Mouse (Mus musculus) layer of hippocampus, postnatal 25 days (tissue): ENCODE results near the gene Mob1a. TPM values are rescaled to one million over a fixed set of nuclear protein-coding genes. Genes with fewer than 3 reads are reported as not detected.
"Not testable (repeated sequence)": the region's sequence is repeated elsewhere in the genome, so short reads cannot be mapped to it uniquely, and the experiment has no call there.

Source experiments
- DNase-seq, 2 experiments: peaks; one replicate each; pipeline ENCODE4 v3.0.0; 2022; ENCODE audit warnings: mixed read lengths in 2 of 2, low spot score in 1 of 2; ENCODE audit errors: extremely low spot score in 1 of 2
- total RNA-seq, 2 experiments: library from RNA; stranded (reverse); gene quantifications; 2 replicates each; pipeline ENCODE4 v1.2.3; 2021

Mob1a gene
- total RNA-seq, 2 experiments from 2014 or later, result 19.3 to 19.5 TPM

DNA sequence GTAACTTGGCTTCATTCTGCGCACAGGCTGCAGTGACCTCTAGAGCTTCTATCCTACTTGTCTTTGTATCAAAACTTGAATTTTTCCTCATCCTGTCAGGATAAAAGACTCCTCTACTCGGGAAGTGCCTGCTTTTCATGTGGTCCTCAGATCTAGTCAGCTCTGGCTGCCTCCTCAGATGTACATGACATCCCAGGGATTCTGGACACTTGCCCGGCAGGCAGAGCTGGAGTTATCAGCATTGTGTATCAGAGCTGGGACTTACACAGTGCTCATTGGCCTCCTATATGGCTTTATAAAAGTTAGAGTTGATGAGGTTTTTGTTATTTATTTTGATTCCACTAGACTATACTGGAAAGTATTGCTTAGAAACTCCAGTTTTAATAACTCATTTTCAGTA is 15.6 kb downstream of the Mob1a start:
- no peak for DNase-seq

DNA sequence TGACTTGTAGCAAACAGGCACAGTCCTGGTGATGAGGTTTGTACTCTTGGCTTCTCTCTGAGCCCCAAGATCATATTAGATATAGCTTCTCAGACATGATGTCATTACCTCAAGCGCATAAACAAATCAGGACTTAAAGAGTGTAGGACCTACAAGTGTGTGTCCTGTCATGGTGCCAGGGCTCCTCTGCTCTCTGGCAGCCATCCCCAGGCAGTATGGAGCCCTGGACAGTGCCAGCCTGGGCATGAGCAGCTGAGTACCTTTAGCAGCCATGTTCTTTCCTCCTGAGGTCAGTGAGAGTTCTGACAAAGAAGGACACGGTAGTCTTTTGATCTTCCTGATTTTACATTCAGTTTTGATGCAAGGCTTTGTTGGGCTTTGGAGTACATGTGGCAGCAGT is 17.1 kb downstream of the Mob1a start:
- no peak for DNase-seq

DNA sequence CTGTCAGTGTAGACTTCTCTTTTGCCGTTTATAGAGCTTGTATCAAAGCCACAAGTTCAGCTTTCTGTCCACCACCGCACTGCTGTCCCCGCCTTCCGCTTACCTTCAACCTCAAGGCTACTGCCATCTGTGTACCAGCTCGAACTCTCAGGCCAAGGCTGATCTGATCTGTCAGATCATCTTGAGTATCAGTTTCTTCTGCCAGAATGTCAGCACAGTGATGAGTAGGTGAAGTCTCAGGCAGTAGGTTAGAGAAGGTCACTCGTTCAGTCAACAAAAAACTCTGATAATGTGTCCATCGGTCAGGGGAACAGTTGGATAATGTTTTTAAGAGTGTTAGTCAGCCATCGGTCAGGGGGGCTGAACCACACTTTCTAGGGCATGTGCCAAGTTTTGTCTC is 19.5 kb downstream of the Mob1a start:
- not testable (repeated sequence) for DNase-seq

- DNase-seq, result no peak
These were observed 22.1 kb downstream of the Mob1a start for GRCm38 (mm10) chr6:83347916-83348315.

DNA sequence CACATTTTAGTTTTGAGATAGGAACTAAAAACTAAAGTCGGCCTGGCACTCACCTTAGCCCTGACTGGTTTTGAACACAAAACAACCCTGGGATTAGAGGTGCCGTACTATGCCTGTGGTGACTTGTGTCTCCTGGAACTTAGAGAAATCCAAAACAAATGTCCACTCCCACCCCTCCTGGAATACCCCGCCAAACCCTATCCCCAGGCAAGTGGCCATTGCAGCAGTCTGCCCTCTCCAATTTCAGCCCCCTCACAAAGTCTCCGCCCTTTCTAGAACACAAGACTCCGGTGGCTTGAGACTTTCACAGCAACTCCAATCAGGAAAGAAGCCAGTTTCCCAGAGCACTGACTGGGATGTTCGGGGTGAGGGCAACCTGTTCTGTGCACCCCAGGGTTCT is 23.1 kb downstream of the Mob1a start, which contains the start of gene Bola3:
Bola3 (plus strand) TSS at position 275 of the 400 bp plus-strand sequence.
- no peak for DNase-seq

GRCm38 (mm10) chr6:83349274-83349958 is 23.6 kb downstream of the Mob1a start:
- DNase-seq, result peak; percentile 89 to 95

DNA sequence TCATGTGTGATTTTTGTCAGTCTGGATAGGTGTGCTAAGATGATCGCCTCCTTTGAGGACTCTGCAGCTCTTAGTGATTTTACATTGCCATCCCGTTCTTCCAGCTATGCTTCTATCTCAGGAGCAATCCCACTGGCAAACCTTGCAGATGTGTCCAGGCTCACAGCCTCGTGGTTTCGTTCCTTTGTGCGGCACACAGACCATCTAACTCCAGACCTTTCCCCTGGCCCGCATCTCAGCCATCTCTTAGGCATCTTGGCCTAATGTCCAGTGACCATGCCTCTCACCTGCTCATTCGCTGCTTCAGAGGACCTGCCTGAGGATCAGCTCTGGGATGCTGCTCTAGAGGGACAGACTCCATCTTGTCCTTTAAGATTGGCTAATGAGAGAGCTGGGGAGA is 24.4 kb downstream of the Mob1a start:
- no peak for DNase-seq

DNA sequence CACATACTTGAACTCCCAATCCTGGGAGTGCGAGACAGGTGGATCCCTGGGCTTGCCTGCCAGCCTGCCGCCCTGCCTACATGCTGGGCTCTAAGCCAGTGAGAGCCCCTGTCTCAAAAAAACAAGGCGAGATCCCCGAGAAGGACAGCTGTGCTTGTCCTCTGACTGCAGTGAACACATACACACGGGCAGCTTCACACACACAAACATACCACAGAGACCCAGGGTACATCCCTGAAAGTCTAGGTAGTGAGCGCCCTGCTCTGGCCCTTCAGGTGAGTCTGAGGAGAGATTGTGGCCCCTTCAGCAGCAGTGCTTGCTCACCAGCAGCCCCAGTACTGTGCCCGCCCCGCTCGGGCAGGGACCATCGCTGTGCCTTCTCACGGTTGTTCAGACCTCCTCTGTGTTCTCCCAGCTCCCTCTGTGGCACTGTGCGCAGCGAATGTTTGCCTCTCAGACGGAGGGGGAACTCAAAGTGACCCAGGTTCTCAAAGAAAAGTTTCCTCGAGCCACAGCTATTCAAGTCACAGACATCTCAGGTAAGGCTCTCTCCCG is 25.1 kb downstream of the Mob1a start:
- DNase-seq, result no peak

DNA sequence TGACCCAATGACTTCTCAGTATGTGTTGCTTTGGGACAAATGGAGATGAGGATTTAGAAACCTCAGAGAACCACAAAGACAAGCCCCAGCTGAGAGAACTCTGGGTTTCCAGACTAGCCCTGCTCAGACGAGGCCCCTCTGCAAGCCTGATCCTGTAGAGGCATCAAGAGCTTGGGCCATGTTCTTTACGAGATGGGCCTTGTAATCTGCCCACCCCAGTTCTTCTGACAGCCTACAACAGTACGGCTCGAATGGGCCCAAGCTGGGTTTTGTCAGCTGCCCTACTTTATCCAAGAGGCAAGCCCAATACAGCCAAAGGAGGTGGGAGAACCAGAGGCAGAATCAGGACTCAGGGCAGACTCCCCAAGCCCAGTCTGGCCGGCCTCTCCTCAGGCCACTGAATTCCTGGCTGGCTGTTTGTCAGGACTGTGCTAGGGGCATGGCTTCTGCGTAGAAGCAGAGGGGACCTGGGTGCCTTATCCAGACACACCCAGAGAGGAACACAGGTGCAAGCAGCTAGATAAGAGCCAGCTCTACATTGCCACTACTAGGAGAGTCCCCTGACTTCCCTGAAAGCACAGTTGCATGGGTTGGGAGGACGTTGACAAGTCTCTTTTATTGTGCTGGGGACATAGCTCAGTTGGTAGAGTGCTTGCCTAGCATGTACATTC is 25.8 kb downstream of the Mob1a start:
- no peak for DNase-seq

- DNase-seq, result no peak
These were observed 27.0 kb downstream of the Mob1a start for GRCm38 (mm10) chr6:83352666-83353410.

- DNase-seq, result no peak
These were observed 29.3 kb downstream of the Mob1a start for GRCm38 (mm10) chr6:83354856-83355781.

DNA sequence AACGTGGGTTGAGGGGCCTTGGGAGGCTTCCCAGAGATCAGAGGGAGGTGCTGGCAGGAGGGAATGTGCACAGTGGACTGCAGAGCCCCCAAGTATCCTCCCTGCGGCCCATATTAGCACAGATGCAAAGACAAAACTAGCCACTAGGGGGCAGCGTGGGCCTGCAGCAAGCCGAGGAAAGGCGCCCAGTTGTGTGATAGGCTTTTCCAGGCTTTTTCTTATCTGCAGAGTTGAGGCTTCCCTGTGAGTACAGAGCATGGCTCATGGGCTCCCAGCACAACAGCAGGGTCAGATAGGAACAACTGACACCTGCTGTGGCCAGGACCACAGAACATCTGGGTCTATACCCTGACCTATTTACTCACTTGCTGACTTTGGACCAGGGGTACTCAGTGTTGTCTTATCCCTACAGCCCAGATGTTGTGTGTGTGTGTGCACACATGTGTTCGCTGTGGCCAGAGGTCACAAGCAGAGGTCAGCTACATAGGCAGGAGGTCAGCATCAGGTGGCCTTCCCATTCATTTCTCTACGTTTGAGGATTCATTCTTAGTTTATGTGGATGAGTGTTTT is 30.8 kb downstream of the Mob1a start:
- DNase-seq, result peak; percentile 86 to 97

DNA sequence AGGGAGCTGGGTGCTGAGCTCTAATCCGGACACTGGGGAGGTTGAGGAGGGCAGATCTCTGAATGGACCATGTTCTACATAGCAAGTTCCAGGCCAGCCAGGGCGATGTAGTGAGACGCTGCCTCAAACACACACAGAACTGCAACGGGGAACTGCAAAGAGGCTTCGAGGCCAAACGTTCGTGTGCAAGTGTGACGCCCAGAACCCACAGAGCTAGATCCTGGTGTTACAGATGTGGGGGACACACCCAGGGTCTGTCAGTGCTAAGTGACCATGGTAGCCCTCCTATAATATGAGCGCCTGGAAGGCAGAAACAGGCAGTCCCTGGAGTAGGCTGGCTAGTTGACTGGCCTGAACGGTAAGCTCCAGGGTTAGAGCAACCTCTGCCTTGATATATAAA is 31.6 kb downstream of the Mob1a start:
- DNase-seq, result no peak

DNA sequence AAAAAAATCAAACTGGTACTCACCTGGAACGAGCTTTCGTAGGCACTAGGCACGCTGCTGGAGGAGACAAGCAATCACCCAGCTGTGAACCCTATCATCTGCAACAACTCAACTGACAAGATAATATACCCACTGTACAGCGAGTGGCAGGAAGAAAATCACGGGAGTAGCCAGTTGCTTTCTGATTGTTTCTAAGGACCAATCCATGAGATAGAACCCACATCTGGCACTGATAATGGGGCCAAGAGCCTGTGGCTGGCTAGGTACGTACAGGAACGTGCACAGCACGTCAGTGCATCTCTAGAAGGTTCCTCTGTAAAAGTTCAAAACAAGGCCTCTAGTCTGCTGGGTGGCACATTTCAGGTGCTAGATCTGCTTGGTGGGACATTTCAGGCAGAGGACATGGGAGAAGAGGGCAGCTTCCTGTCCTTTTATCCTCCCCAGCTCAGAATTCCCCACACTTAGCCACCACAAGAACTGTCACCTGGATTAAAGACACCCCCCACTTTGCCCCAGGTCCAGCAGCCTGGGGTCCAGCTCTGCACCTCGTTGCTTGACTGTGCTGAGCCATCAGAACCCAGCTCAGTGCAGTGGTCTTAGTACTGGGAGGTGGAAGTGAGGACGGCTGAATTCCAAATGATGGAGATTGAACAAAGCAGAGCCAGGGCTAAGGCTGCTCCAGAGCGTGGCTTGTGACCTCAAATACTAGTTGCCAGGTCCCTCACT is 35.9 kb downstream of the Mob1a start:
- no peak for DNase-seq

DNA sequence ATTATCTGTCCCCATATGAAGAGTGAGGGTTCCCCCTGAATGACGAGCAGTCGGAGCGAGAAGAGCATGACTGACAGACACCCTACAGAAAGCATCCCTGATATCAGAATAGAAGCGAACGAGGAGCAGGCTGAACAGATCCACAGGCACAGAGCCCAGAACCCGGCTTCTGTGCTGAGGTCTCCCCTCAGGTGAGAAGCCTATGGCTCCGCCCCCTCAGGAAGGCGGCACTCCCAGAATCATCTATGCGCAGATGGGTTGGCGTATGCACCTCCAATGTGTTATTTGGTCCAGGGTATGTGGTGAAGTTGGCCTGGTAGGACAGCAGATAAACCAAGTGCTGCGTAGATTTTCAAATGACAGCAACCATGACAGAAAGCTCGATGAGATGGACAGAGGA is 37.3 kb downstream of the Mob1a start:
- DNase-seq, result no peak

GRCm38 (mm10) chr6:83370316-83370965 is 44.6 kb downstream of the Mob1a start:
- no peak for DNase-seq

GRCm38 (mm10) chr6:83371350-83371749 is 45.5 kb downstream of the Mob1a start:
- no peak for DNase-seq

- no peak for DNase-seq
These were observed 48.0 kb downstream of the Mob1a start for GRCm38 (mm10) chr6:83373704-83374300.
